Mouse (Mus musculus) cerebellum, postnatal 4 days (tissue): ENCODE measurements at regions not wholly inside any gene's neighbourhood (a gene's known extent, or its start where the extent isn't known, plus 50 kb on each side); places are given as distances from the start of the nearest gene placed in this dataset.
A peak's percentile ranks its signal among the peaks of the same experiment; 100 is the strongest.

Experiments
- DNase-seq, 2 experiments: peaks; one replicate each; pipeline ENCODE4 v3.0.0; 2022; ENCODE audit warnings: low spot score in 2 of 2, mixed read lengths in 1 of 2

GRCm38 (mm10) chr13:80188734-80189133 lies 694.5 kb upstream of the Arrdc3 start:
- no peak for DNase-seq

GRCm38 (mm10) chr13:80195065-80195605 lies 688.0 kb upstream of the Arrdc3 start:
- no peak for DNase-seq

- DNase-seq = no peak
Measured at GRCm38 (mm10) chr13:80224110-80224509, 659.1 kb upstream of the Arrdc3 start.

- no peak for DNase-seq
Measured at GRCm38 (mm10) chr13:80231381-80231780, 651.8 kb upstream of the Arrdc3 start.

GRCm38 (mm10) chr13:80235254-80236032 lies 647.7 kb upstream of the Arrdc3 start:
- DNase-seq = no peak

GRCm38 (mm10) chr13:80262826-80263225 lies 620.4 kb upstream of the Arrdc3 start:
- no peak for DNase-seq

GRCm38 (mm10) chr13:80267131-80267530 lies 616.1 kb upstream of the Arrdc3 start:
- DNase-seq = no peak

GRCm38 (mm10) chr13:80273976-80274375 lies 609.2 kb upstream of the Arrdc3 start:
- peak in 1 of 2 experiments; percentile 38 for DNase-seq

GRCm38 (mm10) chr13:80291744-80292515 lies 591.3 kb upstream of the Arrdc3 start:
- DNase-seq = no peak

GRCm38 (mm10) chr13:80295723-80296122 lies 587.5 kb upstream of the Arrdc3 start:
- DNase-seq = no peak

GRCm38 (mm10) chr13:80334073-80334704 lies 549.0 kb upstream of the Arrdc3 start:
- no peak for DNase-seq

- DNase-seq = no peak
Measured at GRCm38 (mm10) chr13:80334865-80335655, 548.1 kb upstream of the Arrdc3 start.

- DNase-seq = no peak
Measured at GRCm38 (mm10) chr13:80346980-80347649, 536.1 kb upstream of the Arrdc3 start.

- no peak for DNase-seq
Measured at GRCm38 (mm10) chr13:80365964-80366363, 517.2 kb upstream of the Arrdc3 start.

GRCm38 (mm10) chr13:80370491-80370890 lies 512.7 kb upstream of the Arrdc3 start:
- no peak for DNase-seq

- no peak for DNase-seq
Measured at GRCm38 (mm10) chr13:80381280-80381965, 501.8 kb upstream of the Arrdc3 start.

GRCm38 (mm10) chr13:80381966-80382666 lies 501.1 kb upstream of the Arrdc3 start:
- DNase-seq = no peak

- DNase-seq = no peak
Measured at GRCm38 (mm10) chr13:80408928-80409327, 474.3 kb upstream of the Arrdc3 start.

- peak in 1 of 2 experiments; percentile 45 for DNase-seq
Measured at GRCm38 (mm10) chr13:80409790-80410433, 473.3 kb upstream of the Arrdc3 start.
